Mouse (Mus musculus) embryonic facial prominence, embryonic 12.5 days (tissue): Measurements from ENCODE around the gene Cd9. TPM values are rescaled to one million over a fixed set of nuclear protein-coding genes. Genes with fewer than 3 reads are reported as not detected.
A peak's percentile ranks its signal among the peaks of the same experiment; 100 is the strongest.
"Not testable (repeated sequence)": the region's sequence is repeated elsewhere in the genome, so short reads cannot be mapped to it uniquely, and the experiment has no call there.

Experiments used
- ATAC-seq: fragments of 200-750 bp; cut with Nextera tagmentation; 2 replicates; pipeline ENCODE4 v1.8.0; 2017; ENCODE audit not compliant: insufficient number of reproducible peaks, insufficient read depth, low FRiP score, low TSS enrichment
- H3K27ac ChIP-seq: fragments of 300-500 bp; sonication (generic); 2 replicates; pipeline ENCODE4 v1.5.1; 2016; ENCODE audit warnings: mild to moderate bottlenecking
- H3K27me3 ChIP-seq: fragments of 300-500 bp; sonication (generic); 2 replicates; pipeline ENCODE4 v1.6.1; 2016; ENCODE audit warnings: mild to moderate bottlenecking, moderate library complexity
- H3K36me3 ChIP-seq: fragments of 300-500 bp; sonication (generic); 2 replicates; pipeline ENCODE4 v1.6.1; 2016; ENCODE audit warnings: mild to moderate bottlenecking
- H3K4me1 ChIP-seq: fragments of 300-500 bp; sonication (generic); 2 replicates; pipeline ENCODE4 v1.6.1; 2016
- H3K4me2 ChIP-seq: fragments of 300-500 bp; sonication (generic); replicated peaks from 2 replicates; pipeline ENCODE4 v1.6.1; 2016; ENCODE audit warnings: mild to moderate bottlenecking, moderate library complexity
- H3K4me3 ChIP-seq: fragments of 300-500 bp; sonication (generic); 2 replicates; pipeline ENCODE4 v1.5.1; 2016; ENCODE audit warnings: mild to moderate bottlenecking
- H3K9ac ChIP-seq: fragments of 300-500 bp; sonication (generic); 2 replicates; pipeline ENCODE4 v1.6.1; 2016; ENCODE audit warnings: mild to moderate bottlenecking, moderate library complexity
- H3K9me3 ChIP-seq: fragments of 300-500 bp; sonication (generic); 2 replicates; pipeline ENCODE4 v1.6.1; 2016; ENCODE audit warnings: mild to moderate bottlenecking, moderate library complexity
- WGBS: fragments of 180-500 bp; shearing (Covaris S2); methylation state at CpG from one replicate; pipeline ENCODE4 v1.1.7; 2016; 5-methylcytosine and 5-hydroxymethylcytosine counted together
- polyA plus RNA-seq: library from polyadenylated mRNA; unstranded; fragments of >200 nt; fragmentation: Nextera tagmentation; extraction: Ambion mirVana; gene quantifications from 2 replicates; pipeline ENCODE4 v1.2.1, GENCODE M21; 2016

Gene Cd9
- polyA plus RNA-seq, 1 experiment from 2014 or later = 72.0 TPM

DNA sequence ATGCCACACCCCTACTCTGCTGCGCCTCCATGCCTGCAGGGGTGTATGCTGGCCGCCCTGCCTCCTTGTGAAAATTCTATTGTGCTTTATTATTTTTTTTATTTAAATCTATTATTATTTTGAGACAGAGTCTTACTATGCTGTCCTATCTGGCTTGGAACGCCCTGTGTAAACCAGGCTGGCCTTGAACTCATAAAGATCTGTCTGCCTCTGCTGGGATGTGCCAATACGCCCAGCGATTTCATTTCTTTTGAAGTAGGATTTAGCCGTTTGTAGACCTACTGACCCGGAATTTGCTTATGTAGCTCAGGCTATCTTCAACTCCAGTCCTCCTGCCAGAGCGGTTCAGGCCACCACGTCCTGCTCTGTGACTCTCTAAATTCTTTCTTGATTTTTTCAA lies 770 bp upstream of the Cd9 start:
- peaks cover 19% of the 10 kb centered on the region for H3K27me3 ChIP-seq
- no peak overlapping the region for H3K27ac ChIP-seq
- no peak for ATAC-seq
- H3K4me3 ChIP-seq = no peak overlapping the region
- 65% methylated on average over 9 of the region's 9 CpGs for WGBS
- H3K4me1 ChIP-seq = peaks cover 12% of the 10 kb centered on the region; the same call in 1 of the 2 replicates
- peak overlapping the region; percentile 95 for H3K4me2 ChIP-seq
- no peaks in the 10 kb centered on the region for H3K36me3 ChIP-seq
- H3K9me3 ChIP-seq = no peaks in the 10 kb centered on the region
- no peak overlapping the region for H3K9ac ChIP-seq

DNA sequence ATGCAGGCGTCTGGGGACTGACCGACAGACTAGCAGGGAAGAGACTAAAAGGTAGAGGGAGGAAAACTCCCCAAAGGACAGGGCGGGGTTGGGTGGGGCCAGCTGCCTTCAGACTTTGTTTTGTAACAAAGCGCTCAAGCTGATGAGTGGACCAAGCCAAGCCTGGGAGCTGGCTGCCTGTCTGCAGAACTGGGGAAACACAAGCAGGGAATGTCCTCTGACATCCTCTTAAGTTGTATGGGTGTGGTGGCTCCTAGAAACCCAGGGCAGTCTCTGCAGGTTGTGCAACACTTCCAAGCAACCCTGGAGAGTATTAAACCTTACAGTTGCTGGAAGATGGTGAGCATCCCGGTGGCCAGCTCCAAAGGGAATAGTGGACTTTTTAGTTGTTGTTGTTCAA lies 1.4 kb downstream of the Cd9 start:
- Histone ChIP-seq H3K4me2 (peak overlapping the region; percentile 95), H3K4me1 (peaks cover 12% of the 10 kb centered on the region; the same call in 1 of the 2 replicates), H3K27ac (no peak overlapping the region), H3K9me3 (no peaks in the 10 kb centered on the region), H3K4me3 (peak overlapping the region; percentile 70), H3K36me3 (no peaks in the 10 kb centered on the region), H3K27me3 (peaks cover 19% of the 10 kb centered on the region), H3K9ac (no peak overlapping the region)
- ATAC-seq = no peak
- 42% methylated on average over 5 of the region's 5 CpGs for WGBS

DNA sequence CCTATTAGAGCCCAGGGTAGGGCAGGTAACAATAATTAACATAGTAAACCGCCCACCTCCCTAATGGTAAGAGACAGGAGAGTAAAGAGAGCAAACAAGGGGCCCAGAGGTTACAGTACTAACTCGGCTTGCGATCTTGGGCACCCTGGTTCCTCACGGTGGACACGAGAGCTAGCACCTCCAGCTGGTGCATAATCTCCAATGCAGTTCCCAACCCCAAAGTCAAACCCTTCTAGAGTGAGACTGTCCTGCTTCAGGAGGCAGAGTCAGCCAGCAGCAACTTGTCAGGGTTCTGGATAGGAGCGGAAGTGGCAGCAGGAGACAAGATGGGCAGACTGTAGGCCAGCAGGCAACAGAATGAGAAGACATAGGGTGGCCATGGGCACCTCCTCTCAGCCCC lies 1.9 kb downstream of the Cd9 start:
- Histone ChIP-seq H3K27me3 (peaks cover 19% of the 10 kb centered on the region), H3K4me3 (no peak overlapping the region; the same call in 1 of the 2 replicates), H3K36me3 (no peaks in the 10 kb centered on the region), H3K27ac (no peak overlapping the region), H3K4me2 (peak overlapping the region; percentile 95; the same call in 1 of the 2 replicates), H3K9me3 (no peaks in the 10 kb centered on the region), H3K9ac (no peak overlapping the region), H3K4me1 (peaks cover 12% of the 10 kb centered on the region; the same call in 1 of the 2 replicates)
- WGBS = 83% methylated on average over 6 of the region's 6 CpGs
- ATAC-seq = no peak

DNA sequence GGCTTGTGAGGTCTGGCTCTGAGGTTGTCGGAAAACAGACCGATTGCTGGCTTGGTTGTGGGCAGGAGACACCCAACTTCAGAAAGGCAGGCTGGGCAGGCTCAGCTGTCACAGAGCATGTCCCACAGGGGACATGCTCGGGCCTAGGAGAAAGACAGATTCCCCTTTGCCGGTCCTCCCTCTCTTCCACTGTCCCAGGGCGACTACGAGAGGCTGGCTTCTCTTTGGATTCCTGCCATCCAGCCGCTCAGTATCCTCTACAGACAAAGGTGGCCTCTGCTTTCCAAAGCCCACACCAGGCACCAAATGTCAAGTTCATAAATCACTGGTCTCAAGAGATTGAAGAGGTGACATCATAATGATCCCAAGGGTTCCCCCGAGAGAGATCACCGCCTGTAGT lies 2.6 kb downstream of the Cd9 start:
- peaks cover 19% of the 10 kb centered on the region for H3K27me3 ChIP-seq
- H3K36me3 ChIP-seq = no peaks in the 10 kb centered on the region
- H3K27ac ChIP-seq = no peak overlapping the region
- no peak overlapping the region for H3K4me3 ChIP-seq
- peaks cover 12% of the 10 kb centered on the region; the same call in 1 of the 2 replicates for H3K4me1 ChIP-seq
- no peaks in the 10 kb centered on the region for H3K9me3 ChIP-seq
- WGBS = 83% methylated on average over 9 of the region's 9 CpGs
- ATAC-seq = no peak
- no peak overlapping the region for H3K9ac ChIP-seq
- no peak overlapping the region for H3K4me2 ChIP-seq

DNA sequence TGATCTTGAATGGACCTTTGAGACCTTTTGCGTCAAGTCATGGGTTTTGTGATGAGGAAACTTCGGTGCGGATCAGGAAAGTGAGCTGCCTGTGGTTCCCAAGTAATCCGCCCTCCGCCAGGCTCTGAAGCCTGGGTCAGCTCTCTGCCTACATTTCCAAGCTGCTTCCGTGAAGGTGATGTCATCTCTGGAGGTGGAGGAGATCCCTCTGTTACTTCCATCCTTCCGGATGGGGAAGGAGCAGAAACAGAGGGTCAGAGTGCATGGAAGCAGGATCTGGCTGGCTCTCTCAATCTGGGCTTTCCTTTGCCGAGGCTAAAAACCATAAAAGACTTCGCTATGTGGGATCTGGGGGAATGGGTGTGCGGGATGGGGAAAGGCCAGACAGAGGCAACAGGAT lies 3.2 kb downstream of the Cd9 start:
- peaks cover 12% of the 10 kb centered on the region; the same call in 1 of the 2 replicates for H3K4me1 ChIP-seq
- no peak overlapping the region for H3K9ac ChIP-seq
- no peaks in the 10 kb centered on the region for H3K36me3 ChIP-seq
- H3K4me3 ChIP-seq = no peak overlapping the region
- H3K27ac ChIP-seq = no peak overlapping the region
- no peak for ATAC-seq
- no peak overlapping the region for H3K4me2 ChIP-seq
- WGBS = 84% methylated on average over 10 of the region's 10 CpGs
- H3K27me3 ChIP-seq = peaks cover 19% of the 10 kb centered on the region
- no peaks in the 10 kb centered on the region for H3K9me3 ChIP-seq

DNA sequence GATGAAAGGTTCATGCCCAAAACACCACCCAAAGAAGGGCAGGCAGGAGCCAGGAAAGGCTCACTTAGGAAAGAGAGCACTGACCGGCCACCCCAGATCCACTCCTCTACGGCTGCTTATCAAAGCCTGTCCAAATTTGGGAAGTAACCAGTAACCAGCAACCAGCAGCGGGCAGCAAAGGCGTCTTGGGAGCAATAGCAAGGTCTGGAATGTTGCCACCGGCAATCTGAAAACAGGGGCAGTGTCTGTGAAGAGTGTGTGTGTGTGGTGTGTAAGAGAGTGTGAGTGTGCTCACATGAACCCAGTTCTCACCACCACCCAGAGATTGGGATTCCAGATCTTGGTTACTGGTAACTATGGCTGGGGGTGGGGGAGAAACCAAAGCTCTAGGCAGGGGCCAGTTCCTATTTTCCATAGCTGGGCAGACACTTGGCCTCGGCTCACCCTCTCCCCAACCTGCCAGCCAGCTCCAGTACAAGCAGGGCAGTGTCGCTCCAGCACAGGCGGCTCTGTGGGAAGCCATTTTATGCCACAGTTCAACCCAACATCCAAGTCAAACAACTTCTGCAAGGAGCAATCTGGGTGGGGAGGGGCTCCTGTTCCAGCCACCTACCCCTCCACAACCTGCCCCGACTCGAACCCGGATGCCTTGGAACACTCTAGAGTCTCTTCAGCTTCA lies 4.6 kb downstream of the Cd9 start:
- Histone ChIP-seq H3K27me3 (peaks cover 19% of the 10 kb centered on the region), H3K4me1 (peaks cover 12% of the 10 kb centered on the region; the same call in 1 of the 2 replicates), H3K4me2 (no peak overlapping the region), H3K27ac (0 out of 2 replicates have a peak overlapping the region, but pooled peaks have one; percentile 30), H3K36me3 (no peaks in the 10 kb centered on the region), H3K9ac (no peak overlapping the region), H3K9me3 (no peaks in the 10 kb centered on the region), H3K4me3 (no peak overlapping the region)
- no peak for ATAC-seq
- 73% methylated on average over 11 of the region's 11 CpGs for WGBS

DNA sequence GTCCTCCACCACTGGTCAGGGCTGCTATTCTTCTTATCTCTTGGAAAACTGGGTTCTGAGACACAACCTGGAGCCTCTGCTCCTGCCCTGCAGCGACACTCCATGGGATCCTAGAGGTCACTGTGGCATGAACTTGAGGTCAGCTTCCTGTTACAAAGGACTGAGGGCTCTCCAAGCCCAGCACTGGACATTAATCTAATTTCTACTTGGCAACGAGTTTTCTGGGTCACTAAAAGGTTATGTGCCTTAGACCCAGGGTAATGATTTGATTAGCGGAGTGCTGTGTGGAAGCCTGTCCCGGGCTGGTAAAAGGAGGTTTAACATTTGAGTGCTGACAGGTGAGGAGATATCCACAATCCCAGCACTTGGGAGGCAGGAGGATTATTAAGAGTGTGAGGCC lies 9.0 kb downstream of the Cd9 start:
- Histone ChIP-seq H3K4me2 (no peak overlapping the region), H3K4me3 (no peak overlapping the region), H3K9ac (no peak overlapping the region), H3K27me3 (no peaks in the 10 kb centered on the region), H3K9me3 (no peaks in the 10 kb centered on the region), H3K27ac (no peak overlapping the region), H3K36me3 (no peaks in the 10 kb centered on the region), H3K4me1 (peaks cover 21% of the 10 kb centered on the region)
- no peak for ATAC-seq
- 23% methylated on average over 4 of the region's 4 CpGs for WGBS

DNA sequence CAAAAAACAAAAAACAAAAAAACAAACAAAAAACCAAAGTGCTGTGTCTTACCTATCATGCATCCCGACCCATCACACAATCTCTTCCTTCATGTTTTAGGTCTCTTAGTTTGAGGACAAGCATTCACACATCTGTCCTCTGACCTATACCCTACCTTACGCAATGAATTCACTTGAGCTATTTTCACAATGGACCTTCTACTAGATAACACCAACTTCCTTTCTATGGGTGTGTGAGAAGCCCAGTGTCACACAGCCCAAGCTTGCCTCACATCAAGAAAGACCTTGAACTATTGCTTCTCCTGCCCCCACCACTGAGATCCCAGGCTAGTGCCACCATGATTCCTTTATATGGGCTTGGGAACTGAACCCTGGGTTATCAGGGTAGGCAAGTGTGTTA lies 9.9 kb downstream of the Cd9 start:
- H3K9me3 ChIP-seq = no peaks in the 10 kb centered on the region
- ATAC-seq = no peak
- peaks cover 25% of the 10 kb centered on the region for H3K4me1 ChIP-seq
- no peak overlapping the region for H3K9ac ChIP-seq
- no peak overlapping the region for H3K27ac ChIP-seq
- no peak overlapping the region for H3K4me2 ChIP-seq
- H3K27me3 ChIP-seq = no peaks in the 10 kb centered on the region
- H3K4me3 ChIP-seq = no peak overlapping the region
- 95% methylated on average over 2 of the region's 2 CpGs for WGBS
- no peaks in the 10 kb centered on the region for H3K36me3 ChIP-seq

DNA sequence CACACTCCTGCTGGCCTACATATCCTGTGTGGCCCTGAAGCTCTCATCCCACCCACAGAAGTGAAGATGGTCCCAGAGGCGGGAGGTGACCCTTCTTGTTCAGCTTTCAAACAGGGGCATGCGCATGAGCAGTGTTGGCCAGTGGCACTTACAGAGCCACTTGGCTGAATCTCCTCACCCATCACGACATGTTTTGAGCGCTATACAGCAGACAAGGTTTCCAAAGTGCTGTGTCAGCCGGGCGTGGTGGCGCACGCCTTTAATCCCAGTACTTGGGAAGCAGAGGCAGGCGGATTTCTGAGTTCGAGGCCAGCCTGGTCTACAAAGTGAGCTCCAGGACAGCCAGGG lies 10.3 kb downstream of the Cd9 start:
- H3K27me3 ChIP-seq, H3K27ac ChIP-seq, H3K36me3 ChIP-seq, H3K9me3 ChIP-seq, H3K4me2 ChIP-seq, H3K9ac ChIP-seq, ATAC-seq, H3K4me3 ChIP-seq: not testable (repeated sequence)
- 89% methylated on average over 10 of the region's 10 CpGs for WGBS
- peaks cover 25% of the 10 kb centered on the region for H3K4me1 ChIP-seq

DNA sequence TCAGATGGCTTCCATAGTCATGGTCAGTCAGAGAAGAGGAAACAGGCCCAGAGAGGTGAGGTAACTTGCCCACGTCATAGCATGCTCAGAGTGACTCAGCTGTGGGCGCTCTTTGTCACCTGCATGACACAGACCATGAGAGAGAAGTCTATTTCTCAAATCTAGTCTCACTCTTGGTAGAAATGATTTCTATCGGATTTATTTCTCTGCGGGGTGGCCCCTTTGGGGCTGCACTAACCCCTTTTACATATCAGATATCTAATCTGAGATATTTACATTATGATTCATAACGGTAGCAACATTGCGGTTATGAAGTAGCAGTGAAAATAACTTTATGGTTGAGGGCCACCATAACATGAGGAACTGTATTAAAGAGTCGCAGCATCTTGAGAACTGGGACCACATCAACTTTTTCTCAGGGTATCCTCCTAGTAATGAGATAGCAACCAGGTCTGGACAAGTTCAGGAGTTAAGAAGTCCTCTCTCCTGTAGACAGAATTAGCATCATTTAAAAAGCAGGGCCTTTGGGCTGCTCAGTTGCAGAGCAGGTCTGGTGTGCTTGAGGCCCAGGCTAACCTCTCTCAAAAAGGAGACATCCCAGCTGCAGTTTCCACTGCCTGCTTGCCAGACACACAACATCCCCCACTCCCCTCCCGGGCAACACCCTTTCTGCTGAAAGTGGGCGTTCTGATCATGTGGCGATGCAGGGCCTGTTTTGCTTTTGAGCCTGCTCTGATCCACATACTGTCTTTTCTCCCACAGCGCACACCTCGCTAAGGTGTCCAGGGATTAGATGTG lies 10.9 kb downstream of the Cd9 start:
- Histone ChIP-seq H3K27ac (no peak overlapping the region), H3K4me3 (no peak overlapping the region), H3K9me3 (no peaks in the 10 kb centered on the region), H3K4me2 (no peak overlapping the region), H3K27me3 (no peaks in the 10 kb centered on the region), H3K9ac (no peak overlapping the region), H3K4me1 (peaks cover 25% of the 10 kb centered on the region), H3K36me3 (no peaks in the 10 kb centered on the region)
- WGBS = 84% methylated on average over 12 of the region's 12 CpGs
- ATAC-seq = no peak

DNA sequence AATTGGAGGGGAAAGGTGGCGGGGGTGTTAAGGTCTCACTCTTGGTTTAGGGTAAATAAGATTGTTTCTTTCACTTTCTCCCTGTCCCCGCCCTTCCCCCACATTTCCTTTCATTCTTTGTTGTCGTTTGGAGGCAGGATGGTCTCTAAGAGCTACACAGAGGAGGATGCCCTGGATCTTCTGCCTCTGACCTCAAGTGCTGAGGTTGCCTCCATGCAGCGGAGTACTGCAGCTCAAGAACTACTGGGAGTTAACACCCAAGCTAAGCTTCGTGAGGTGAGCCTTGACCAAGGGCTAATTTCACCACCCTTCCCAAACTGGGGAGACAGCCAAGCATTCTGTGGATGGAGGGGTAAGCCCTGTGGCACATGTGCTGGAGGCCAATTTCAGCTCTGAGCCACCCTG lies 12.2 kb downstream of the Cd9 start:
- Histone ChIP-seq H3K4me2 (no peak overlapping the region), H3K27me3 (no peaks in the 10 kb centered on the region), H3K9me3 (no peaks in the 10 kb centered on the region), H3K4me3 (no peak overlapping the region), H3K9ac (no peak overlapping the region), H3K4me1 (peaks cover 26% of the 10 kb centered on the region), H3K36me3 (no peaks in the 10 kb centered on the region), H3K27ac (0 out of 2 replicates have a peak overlapping the region, but pooled peaks have one; percentile 46)
- no peak for ATAC-seq
- 44% methylated on average over 5 of the region's 5 CpGs for WGBS
